Mouse (Mus musculus) thymus, adult 2 months (tissue): ENCODE data around the gene Cd46. TPM values are rescaled to one million over a fixed set of nuclear protein-coding genes. Genes with fewer than 3 reads are reported as not detected.
A peak's percentile ranks its signal among the peaks of the same experiment; 100 is the strongest.

Experiments
- DNase-seq: peaks from one replicate; pipeline ENCODE4 v3.0.0; 2021
- H3K27ac ChIP-seq: fragments of 200-500 bp; 2 replicates; pipeline ENCODE4 v1.5.1; 2012; ENCODE audit warnings: low read length, control low read depth; ENCODE audit not compliant: control insufficient read depth, insufficient read depth
- H3K27me3 ChIP-seq: fragments of 200-500 bp; 2 replicates; pipeline ENCODE4 v1.6.1; 2012; ENCODE audit warnings: mild to moderate bottlenecking, low read length, moderate library complexity, mixed read lengths; ENCODE audit not compliant: control insufficient read depth, insufficient read depth
- H3K36me3 ChIP-seq: fragments of 200-500 bp; 2 replicates; pipeline ENCODE4 v1.6.1; 2012; ENCODE audit warnings: mild to moderate bottlenecking, low read length, moderate library complexity; ENCODE audit not compliant: control insufficient read depth, insufficient read depth
- H3K4me1 ChIP-seq: fragments of 200-500 bp; replicated peaks from 2 replicates; pipeline ENCODE4 v1.6.1; 2012; ENCODE audit warnings: low read length; ENCODE audit not compliant: control insufficient read depth, insufficient read depth
- H3K4me3 ChIP-seq: fragments of 200-500 bp; 2 replicates; pipeline ENCODE4 v1.5.1; 2012; ENCODE audit warnings: mild to moderate bottlenecking, low read length, control low read depth, moderate library complexity; ENCODE audit not compliant: control insufficient read depth, insufficient read depth
- CTCF ChIP-seq: fragments of 200-500 bp; IDR thresholded peaks from 2 replicates; pipeline ENCODE4 v1.5.1; 2012; ENCODE audit warnings: mild to moderate bottlenecking, control low read depth, low read length, moderate library complexity, borderline replicate concordance; ENCODE audit not compliant: control insufficient read depth, poor library complexity, insufficient read depth; ENCODE audit errors: extremely low read depth
- POLR2A ChIP-seq: fragments of 200-500 bp; IDR thresholded peaks from 2 replicates; pipeline ENCODE4 v1.6.1; 2012; ENCODE audit warnings: mild to moderate bottlenecking, low read length, control low read depth, moderate library complexity; ENCODE audit not compliant: control insufficient read depth, poor library complexity, insufficient read depth; ENCODE audit errors: extremely low read depth
- WGBS: fragments of 180-500 bp; shearing (Covaris S2); methylation state at CpG from one replicate; pipeline ENCODE4 v1.1.7; 2018; 5-methylcytosine and 5-hydroxymethylcytosine counted together
- polyA plus RNA-seq: library from polyadenylated mRNA; depleted of rRNA; stranded (reverse); fragments of >200 nt; gene quantifications from 2 replicates; pipeline ENCODE4 v1.2.3, GENCODE M21; 2012; rRNA removed

The Cd46 gene
- 1.6 and 2.0 TPM in 2 replicates for polyA plus RNA-seq

- no peaks in the 10 kb centered on the region for H3K27me3 ChIP-seq
- WGBS, result 5% methylated on average over 14 of the region's 14 CpGs
- DNase-seq, result peak; percentile 73
- H3K36me3 ChIP-seq, result no peaks in the 10 kb centered on the region
- peak within 1 kb of the TSS; percentile 70 for H3K4me3 ChIP-seq
- peak within 1 kb of the TSS; percentile 69 for H3K27ac ChIP-seq
- TF ChIP-seq POLR2A, result no peak
- TF ChIP-seq CTCF, result no peak
- peaks cover 6% of the 10 kb centered on the region; the same call in 1 of the 2 replicates for H3K4me1 ChIP-seq
These were observed at the start of gene Cd46 for GRCm38 (mm10) chr1:195092220-195092720. Gene Cd46, minus strand, starts transcription at chr1:195092249.

- no peak for TF ChIP-seq CTCF
- no peak for TF ChIP-seq POLR2A
- Histone ChIP-seq H3K27ac (no peak overlapping the region), H3K27me3 (no peaks in the 10 kb centered on the region), H3K36me3 (peaks cover 12% of the 10 kb centered on the region), H3K4me3 (no peak overlapping the region), H3K4me1 (no peaks in the 10 kb centered on the region)
- 43% methylated on average over 3 of the region's 3 CpGs for WGBS
- DNase-seq, result peak; percentile 3
These were observed 40.0 kb upstream of the Cd46 start for GRCm38 (mm10) chr1:195132070-195132469.

GRCm38 (mm10) chr1:195131675-195132015 lies 39.6 kb upstream of the Cd46 start:
- DNase-seq, result no peak
- Histone ChIP-seq H3K27ac (no peak overlapping the region), H3K4me1 (no peaks in the 10 kb centered on the region), H3K27me3 (no peaks in the 10 kb centered on the region), H3K36me3 (peaks cover 15% of the 10 kb centered on the region), H3K4me3 (no peak overlapping the region)
- 11% methylated on average over 4 of the region's 4 CpGs for WGBS
- TF ChIP-seq POLR2A (no peak), CTCF (no peak)

GRCm38 (mm10) chr1:195130953-195131674 lies 39.1 kb upstream of the Cd46 start, which contains the start of gene Cr1l:
Gene Cr1l, minus strand, starts transcription at chr1:195131586.
- peaks cover 18% of the 10 kb centered on the region for H3K36me3 ChIP-seq
- DNase-seq, result peak; percentile 91
- no peaks in the 10 kb centered on the region for H3K4me1 ChIP-seq
- no peaks in the 10 kb centered on the region for H3K27me3 ChIP-seq
- TF ChIP-seq POLR2A (peak; percentile 82), CTCF (peak; percentile 72; the same call in 1 of the 2 replicates)
- peak within 1 kb of the TSS; percentile 96 for H3K4me3 ChIP-seq
- H3K27ac ChIP-seq, result peak within 1 kb of the TSS; percentile 98
- WGBS, result under 1% methylated on average over 31 of the region's 31 CpGs

GRCm38 (mm10) chr1:195130479-195130878 lies 38.4 kb upstream of the Cd46 start:
- Histone ChIP-seq H3K4me3 (peak overlapping the region; percentile 96), H3K27me3 (no peaks in the 10 kb centered on the region), H3K36me3 (peaks cover 23% of the 10 kb centered on the region), H3K27ac (no peak overlapping the region), H3K4me1 (no peaks in the 10 kb centered on the region)
- WGBS, result 10% methylated on average over 2 of the region's 2 CpGs
- DNase-seq, result no peak
- TF ChIP-seq CTCF (no peak), POLR2A (no peak)

- 79% methylated on average over 1 of the region's 1 CpGs for WGBS
- no peak for TF ChIP-seq POLR2A
- TF ChIP-seq CTCF, result no peak
- peaks cover 23% of the 10 kb centered on the region for H3K36me3 ChIP-seq
- DNase-seq, result no peak
- no peak overlapping the region for H3K27ac ChIP-seq
- no peaks in the 10 kb centered on the region for H3K4me1 ChIP-seq
- no peak overlapping the region for H3K4me3 ChIP-seq
- H3K27me3 ChIP-seq, result no peaks in the 10 kb centered on the region
These were observed 37.8 kb upstream of the Cd46 start for GRCm38 (mm10) chr1:195129867-195130266.

GRCm38 (mm10) chr1:195114414-195114813 lies 22.4 kb upstream of the Cd46 start:
- Histone ChIP-seq H3K4me3 (no peak overlapping the region), H3K36me3 (peaks cover 58% of the 10 kb centered on the region), H3K27ac (no peak overlapping the region), H3K4me1 (no peaks in the 10 kb centered on the region), H3K27me3 (no peaks in the 10 kb centered on the region)
- TF ChIP-seq POLR2A (no peak), CTCF (no peak)
- WGBS, result 100% methylated on average over 1 of the region's 1 CpGs
- DNase-seq, result no peak
